Mouse (Mus musculus) small intestine, adult 2 months (tissue): ENCODE data around the gene Pyroxd1. TPM values are rescaled to one million over a fixed set of nuclear protein-coding genes. Genes with fewer than 3 reads are reported as not detected.

Source experiments
- H3K27ac ChIP-seq: fragments of 200-500 bp; 2 replicates; pipeline ENCODE4 v1.5.1; 2012; ENCODE audit warnings: low read depth, low read length, control low read depth, inconsistent platforms; ENCODE audit not compliant: insufficient read depth
- H3K27me3 ChIP-seq: fragments of 200-500 bp; 2 replicates; pipeline ENCODE4 v1.6.1; 2012; ENCODE audit warnings: mild to moderate bottlenecking, moderate library complexity, low read length, inconsistent platforms; ENCODE audit not compliant: control insufficient read depth, insufficient read depth
- H3K36me3 ChIP-seq: fragments of 200-500 bp; 2 replicates; pipeline ENCODE4 v1.6.1; 2012; ENCODE audit warnings: mild to moderate bottlenecking, low read length, control low read depth, inconsistent platforms; ENCODE audit not compliant: control insufficient read depth, insufficient read depth
- H3K4me1 ChIP-seq: fragments of 200-500 bp; 2 replicates; pipeline ENCODE4 v1.6.1; 2012; ENCODE audit warnings: low read length, inconsistent platforms, mixed read lengths; ENCODE audit not compliant: control insufficient read depth, insufficient read depth, insufficient read length
- H3K4me3 ChIP-seq: fragments of 200-500 bp; 2 replicates; pipeline ENCODE4 v1.5.1; 2012; ENCODE audit warnings: low read depth, mild to moderate bottlenecking, control low read depth, inconsistent platforms, low read length, moderate library complexity
- CTCF ChIP-seq: fragments of 200-500 bp; IDR thresholded peaks from 2 replicates; pipeline ENCODE4 v1.5.1; 2012; ENCODE audit warnings: low read depth, mild to moderate bottlenecking, control low read depth, inconsistent platforms, low read length, moderate library complexity, mixed read lengths; ENCODE audit not compliant: insufficient replicate concordance, insufficient read length; ENCODE audit errors: extremely low read depth
- POLR2A ChIP-seq: fragments of 200-500 bp; IDR thresholded peaks from 2 replicates; pipeline ENCODE4 v1.6.1; 2012; ENCODE audit warnings: low read depth, mild to moderate bottlenecking, control low read depth, inconsistent platforms, low read length, moderate library complexity
- WGBS: fragments of 180-500 bp; shearing (Covaris S2); methylation state at CpG from one replicate; pipeline ENCODE4 v1.1.7; 2018; 5-methylcytosine and 5-hydroxymethylcytosine counted together
- polyA plus RNA-seq: library from polyadenylated mRNA; depleted of rRNA; stranded (reverse); fragments of >200 nt; gene quantifications from 2 replicates; pipeline ENCODE4 v1.2.3, GENCODE M21; 2012; rRNA removed

Gene Pyroxd1
- polyA plus RNA-seq, 1 experiment, result 5.6 TPM

DNA sequence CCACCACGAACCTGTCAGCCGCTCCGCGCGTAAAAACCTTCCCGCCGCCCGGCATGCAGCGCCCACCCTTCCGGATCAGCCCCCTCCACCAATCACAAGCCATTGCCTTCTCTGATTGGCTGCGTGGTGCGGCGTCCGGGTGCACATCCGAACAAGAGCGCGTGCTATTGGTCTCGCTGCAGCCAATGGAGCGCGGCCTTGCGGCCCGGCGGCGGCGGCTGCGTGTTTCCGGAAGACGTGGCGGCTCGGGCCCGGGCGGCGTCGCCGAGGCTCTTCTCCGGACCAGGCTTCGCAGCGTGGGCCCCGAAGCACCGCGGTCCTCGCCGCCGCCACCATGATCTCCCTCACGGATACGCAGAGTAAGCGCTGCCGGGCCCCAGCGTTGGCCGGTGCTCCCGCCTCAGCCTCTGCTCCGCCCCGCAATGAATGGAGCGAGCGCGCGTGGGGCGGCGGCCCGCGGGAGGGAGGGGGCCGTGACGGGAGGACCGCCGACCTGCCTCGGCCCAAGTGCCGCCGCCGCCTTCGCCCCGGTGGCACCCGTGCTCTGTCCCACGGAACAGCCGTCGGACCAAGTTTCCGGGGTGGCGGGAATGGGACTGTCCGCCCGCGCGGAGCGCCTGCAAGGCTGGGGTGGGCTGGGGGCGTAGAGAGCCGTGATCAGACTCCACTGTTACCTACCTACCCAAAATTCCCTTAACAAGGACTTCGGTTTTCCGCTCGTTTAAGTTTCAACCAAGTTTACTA is 41.7 kb downstream of the Pyroxd1 start, which contains the start of the genes Recql and Golt1b:
Recql (minus strand) TSS at position 77 of the 744 bp plus-strand sequence.
Golt1b (plus strand) TSS at position 211 of the 744 bp plus-strand sequence.
- Histone ChIP-seq H3K27me3 (no peaks in the 10 kb centered on the region), H3K4me3 (peak within 1 kb of the TSS; percentile 94), H3K27ac (no peak within 1 kb of the TSS), H3K4me1 (no peaks in the 10 kb centered on the region), H3K36me3 (no peaks in the 10 kb centered on the region)
- under 1% methylated on average over 83 of the region's 87 CpGs for WGBS
- TF ChIP-seq POLR2A (0 out of 2 replicates have a peak, but pooled peaks have one; percentile 49), CTCF (no peak)

- H3K27ac ChIP-seq, result no peak overlapping the region
- no peaks in the 10 kb centered on the region for H3K4me1 ChIP-seq
- 7% methylated on average over 8 of the region's 8 CpGs for WGBS
- peak overlapping the region; percentile 94 for H3K4me3 ChIP-seq
- H3K36me3 ChIP-seq, result no peaks in the 10 kb centered on the region
- TF ChIP-seq POLR2A (no peak), CTCF (no peak)
- H3K27me3 ChIP-seq, result no peaks in the 10 kb centered on the region
Observed at GRCm38 (mm10) chr6:142387755-142388271, 42.4 kb downstream of the Pyroxd1 start.

DNA sequence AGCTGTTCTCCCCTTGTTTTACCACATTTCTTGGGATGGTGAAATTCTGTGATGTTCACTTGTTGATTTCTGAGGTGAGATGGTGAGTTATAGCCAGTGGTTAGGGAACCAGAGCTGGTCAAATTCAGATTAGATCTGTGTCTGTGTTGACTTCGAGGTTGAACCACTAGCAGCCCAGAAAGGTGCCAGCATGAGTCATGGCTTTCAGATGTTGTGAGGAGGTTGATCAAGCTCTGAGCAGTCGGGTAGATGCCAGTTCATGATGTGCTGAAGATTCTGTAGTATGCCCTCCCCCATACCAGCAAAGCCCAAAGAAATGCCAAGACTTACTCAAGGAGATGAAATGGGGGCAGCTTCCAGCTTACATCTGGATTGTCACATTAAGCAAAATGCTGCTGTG is 43.6 kb downstream of the Pyroxd1 start:
- TF ChIP-seq CTCF, result no peak
- no peak for TF ChIP-seq POLR2A
- H3K36me3 ChIP-seq, result peaks cover 7% of the 10 kb centered on the region
- H3K4me1 ChIP-seq, result no peaks in the 10 kb centered on the region
- WGBS, result 45% methylated on average over 2 of the region's 2 CpGs
- H3K27ac ChIP-seq, result no peak overlapping the region
- no peak overlapping the region for H3K4me3 ChIP-seq
- H3K27me3 ChIP-seq, result no peaks in the 10 kb centered on the region

- TF ChIP-seq POLR2A (no peak), CTCF (no peak)
- no peak overlapping the region for H3K4me3 ChIP-seq
- no peaks in the 10 kb centered on the region for H3K4me1 ChIP-seq
- peaks cover 23% of the 10 kb centered on the region for H3K36me3 ChIP-seq
- no peak overlapping the region for H3K27ac ChIP-seq
- WGBS, result 83% methylated on average over 5 of the region's 5 CpGs
- H3K27me3 ChIP-seq, result no peaks in the 10 kb centered on the region
Observed at GRCm38 (mm10) chr6:142392312-142392711, 46.9 kb downstream of the Pyroxd1 start.

- WGBS, result 79% methylated on average over 5 of the region's 5 CpGs
- Histone ChIP-seq H3K27me3 (no peaks in the 10 kb centered on the region), H3K4me3 (no peak overlapping the region), H3K36me3 (peaks cover 23% of the 10 kb centered on the region), H3K27ac (no peak overlapping the region), H3K4me1 (no peaks in the 10 kb centered on the region)
- no peak for TF ChIP-seq CTCF
- no peak for TF ChIP-seq POLR2A
Observed at GRCm38 (mm10) chr6:142394669-142395068, 49.2 kb downstream of the Pyroxd1 start.

DNA sequence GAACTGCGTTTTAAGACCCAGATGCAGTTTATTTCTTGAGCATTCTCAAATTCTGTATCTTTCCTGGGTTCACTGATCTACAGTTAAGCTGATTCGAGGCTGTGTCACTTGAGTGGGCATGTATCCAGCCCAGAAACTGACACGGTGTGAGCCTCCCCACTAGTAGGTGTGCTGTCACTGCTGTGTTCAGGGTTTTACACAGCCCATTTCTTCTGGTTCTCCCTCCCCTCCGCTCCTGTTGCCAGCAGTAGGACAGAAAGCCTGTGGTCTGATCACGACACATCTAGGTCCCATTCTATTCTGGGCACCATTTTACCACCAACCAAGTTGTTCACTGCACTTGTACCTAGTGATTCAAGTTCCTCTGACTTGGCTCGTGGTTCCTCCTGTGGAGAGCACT is 50.3 kb downstream of the Pyroxd1 start:
- Histone ChIP-seq H3K4me1 (no peaks in the 10 kb centered on the region), H3K4me3 (no peak overlapping the region), H3K36me3 (peaks cover 29% of the 10 kb centered on the region), H3K27ac (no peak overlapping the region), H3K27me3 (no peaks in the 10 kb centered on the region)
- TF ChIP-seq POLR2A, result no peak
- no peak for TF ChIP-seq CTCF
- WGBS, result 89% methylated on average over 6 of the region's 6 CpGs

GRCm38 (mm10) chr6:142411140-142411539 is 65.7 kb downstream of the Pyroxd1 start:
- Histone ChIP-seq H3K4me3 (no peak overlapping the region), H3K27ac (no peak overlapping the region), H3K27me3 (peaks cover 13% of the 10 kb centered on the region), H3K4me1 (no peaks in the 10 kb centered on the region), H3K36me3 (no peaks in the 10 kb centered on the region)
- WGBS, result 24% methylated on average over 1 of the region's 1 CpGs
- TF ChIP-seq POLR2A, result no peak
- no peak for TF ChIP-seq CTCF

Other genes with a start within 250 kb of the Pyroxd1 start
- not detected in 2 replicates for gene Slco1a6, start 137.1 kb upstream of the Pyroxd1 start, polyA plus RNA-seq
- gene Iapp, start 47.2 kb upstream of the Pyroxd1 start, polyA plus RNA-seq, result 1.8 and 2.1 TPM in 2 replicates
- gene Slco1a5, start 22.7 kb upstream of the Pyroxd1 start, polyA plus RNA-seq, result not detected in 2 replicates
- 1.5 and 2.1 TPM in 2 replicates for gene Recql, start 41.4 kb downstream of the Pyroxd1 start, polyA plus RNA-seq
- gene Golt1b, start 41.6 kb downstream of the Pyroxd1 start, polyA plus RNA-seq, result 0.98 and 1.9 TPM in 2 replicates
- gene Spx, start 67.8 kb downstream of the Pyroxd1 start, polyA plus RNA-seq, result 0.24 and 0.85 TPM in 2 replicates
- gene Gys2, start 127.5 kb downstream of the Pyroxd1 start, polyA plus RNA-seq, result not detected in 2 replicates
- 10.4 and 15.4 TPM in 2 replicates for gene Ldhb, start 162.3 kb downstream of the Pyroxd1 start, polyA plus RNA-seq
- 5.5 and 6.4 TPM in 2 replicates for gene Kcnj8, start 226.0 kb downstream of the Pyroxd1 start, polyA plus RNA-seq